Mouse (Mus musculus): ENCODE results near the gene Efcab11. TPM values are rescaled to one million over a fixed set of nuclear protein-coding genes. Genes with fewer than 3 reads are reported as not detected.

Efcab11 gene
- polyA plus RNA-seq, 1 experiment = 0.20 TPM

- Histone ChIP-seq H3K27ac (ENCODE audit: insufficient read depth, low read depth, low read length) (no peak overlapping the region), H3K4me1 (ENCODE audit: control insufficient read depth, insufficient read depth, insufficient read length, low read length) (no peaks in the 10 kb centered on the region), H3K4me3 (ENCODE audit: low read depth, low read length) (no peak overlapping the region), H3K36me3 (ENCODE audit: control insufficient read depth, insufficient read depth, low read length) (no peaks in the 10 kb centered on the region), H3K27me3 (ENCODE audit: control insufficient read depth, insufficient read depth, low read length) (no peaks in the 10 kb centered on the region)
- TF ChIP-seq POLR2A (IDR thresholded peaks at IDR 0.05; ENCODE audit: low read depth, low read length) (no peak), CTCF (IDR thresholded peaks at IDR 0.05; ENCODE audit: extremely low read depth, insufficient read length, insufficient replicate concordance, low read depth, low read length) (no peak)
- 94% methylated on average over 3 of the region's 3 CpGs for WGBS
Observed at GRCm38 (mm10) chr12:99780396-99780795, 103.8 kb downstream of the Efcab11 start.

DNA sequence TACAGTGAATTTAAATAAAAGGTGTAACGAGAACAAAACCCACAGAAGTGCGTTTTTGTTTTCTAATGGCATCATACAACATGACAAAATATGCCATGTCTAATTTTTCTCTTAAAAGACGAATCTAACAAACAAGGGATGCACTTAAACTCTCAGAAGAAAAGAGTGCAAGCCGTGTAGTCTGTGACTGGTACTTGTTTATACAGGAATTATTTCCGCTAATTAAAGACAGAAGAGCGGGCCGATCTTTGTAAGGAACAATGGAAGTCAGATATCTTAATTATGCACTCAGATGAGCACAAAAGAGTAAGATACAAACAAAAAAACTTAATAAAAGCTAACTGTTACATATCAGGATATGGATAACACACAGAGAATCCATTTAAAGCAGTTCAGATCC, 104.3 kb downstream of the Efcab11 start:
- Histone ChIP-seq H3K4me3 (ENCODE audit: low read depth, low read length) (no peak overlapping the region), H3K36me3 (ENCODE audit: control insufficient read depth, insufficient read depth, low read length) (no peaks in the 10 kb centered on the region), H3K4me1 (ENCODE audit: control insufficient read depth, insufficient read depth, insufficient read length, low read length) (no peaks in the 10 kb centered on the region), H3K27ac (ENCODE audit: insufficient read depth, low read depth, low read length) (no peak overlapping the region), H3K27me3 (ENCODE audit: control insufficient read depth, insufficient read depth, low read length) (no peaks in the 10 kb centered on the region)
- WGBS = 91% methylated on average over 7 of the region's 7 CpGs
- TF ChIP-seq CTCF (IDR thresholded peaks at IDR 0.05; ENCODE audit: extremely low read depth, insufficient read length, insufficient replicate concordance, low read depth, low read length) (no peak), POLR2A (IDR thresholded peaks at IDR 0.05; ENCODE audit: low read depth, low read length) (no peak)

DNA sequence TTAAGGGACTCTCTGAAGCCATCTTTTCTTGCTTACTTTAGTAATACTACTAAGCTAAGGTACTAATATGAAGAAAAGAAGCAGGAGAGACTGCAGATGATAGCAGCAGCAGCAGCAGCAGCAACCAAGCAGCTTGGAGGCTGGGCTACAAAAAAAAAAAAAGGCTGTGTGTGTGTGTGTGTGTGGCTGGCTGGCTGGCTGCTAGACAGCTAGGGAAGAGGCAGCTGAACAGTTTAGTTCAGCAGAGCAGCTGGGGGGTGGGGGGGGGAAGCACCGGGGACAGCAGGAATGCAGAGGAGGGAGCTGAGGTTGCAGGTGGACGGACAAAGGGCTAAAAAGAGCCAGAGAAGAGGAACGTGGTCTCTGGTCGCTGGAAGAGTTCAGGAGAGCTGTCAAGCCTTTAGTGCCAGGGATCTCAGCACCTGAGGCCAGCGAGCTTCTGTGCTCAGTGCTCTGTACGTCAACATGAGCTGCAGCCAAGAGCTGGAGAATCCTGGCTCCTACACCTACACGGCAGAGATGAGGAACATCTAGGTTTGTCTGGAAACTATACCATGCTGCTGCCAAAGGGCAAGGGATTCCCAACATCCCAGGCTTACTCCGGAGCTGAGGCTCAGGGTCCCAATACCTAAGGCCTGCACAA, 107.6 kb downstream of the Efcab11 start:
- Histone ChIP-seq H3K27ac (ENCODE audit: insufficient read depth, low read depth, low read length) (no peak overlapping the region), H3K27me3 (ENCODE audit: control insufficient read depth, insufficient read depth, low read length) (no peaks in the 10 kb centered on the region), H3K4me3 (ENCODE audit: low read depth, low read length) (no peak overlapping the region), H3K36me3 (ENCODE audit: control insufficient read depth, insufficient read depth, low read length) (no peaks in the 10 kb centered on the region), H3K4me1 (ENCODE audit: control insufficient read depth, insufficient read depth, insufficient read length, low read length) (no peaks in the 10 kb centered on the region)
- TF ChIP-seq POLR2A (IDR thresholded peaks at IDR 0.05; ENCODE audit: low read depth, low read length) (no peak), CTCF (IDR thresholded peaks at IDR 0.05; ENCODE audit: extremely low read depth, insufficient read length, insufficient replicate concordance, low read depth, low read length) (no peak)
- WGBS = 71% methylated on average over 8 of the region's 8 CpGs

DNA sequence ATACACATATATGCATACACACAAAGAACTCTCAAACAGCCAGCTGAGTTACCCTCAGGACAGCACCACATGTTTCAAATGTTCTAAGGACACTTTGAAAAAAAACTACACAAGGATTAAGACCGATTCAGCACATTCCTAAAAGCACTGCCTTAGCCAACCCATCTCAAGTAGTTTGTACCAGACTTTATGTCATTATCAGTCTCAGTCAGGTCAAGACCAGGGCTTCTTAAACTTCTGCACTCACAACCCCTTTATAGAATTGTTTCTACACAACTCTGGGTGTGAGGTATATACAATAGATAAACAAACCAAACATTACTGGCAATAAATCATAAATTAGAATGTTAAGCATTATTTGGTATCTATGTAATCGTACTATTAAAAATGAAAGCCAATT, 109.4 kb downstream of the Efcab11 start:
- Histone ChIP-seq H3K4me3 (ENCODE audit: low read depth, low read length) (no peak overlapping the region), H3K27me3 (ENCODE audit: control insufficient read depth, insufficient read depth, low read length) (no peaks in the 10 kb centered on the region), H3K27ac (ENCODE audit: insufficient read depth, low read depth, low read length) (no peak overlapping the region), H3K4me1 (ENCODE audit: control insufficient read depth, insufficient read depth, insufficient read length, low read length) (no peaks in the 10 kb centered on the region), H3K36me3 (ENCODE audit: control insufficient read depth, insufficient read depth, low read length) (no peaks in the 10 kb centered on the region)
- TF ChIP-seq POLR2A (IDR thresholded peaks at IDR 0.05; ENCODE audit: low read depth, low read length) = no peak
- WGBS = 67% methylated on average over 2 of the region's 2 CpGs

DNA sequence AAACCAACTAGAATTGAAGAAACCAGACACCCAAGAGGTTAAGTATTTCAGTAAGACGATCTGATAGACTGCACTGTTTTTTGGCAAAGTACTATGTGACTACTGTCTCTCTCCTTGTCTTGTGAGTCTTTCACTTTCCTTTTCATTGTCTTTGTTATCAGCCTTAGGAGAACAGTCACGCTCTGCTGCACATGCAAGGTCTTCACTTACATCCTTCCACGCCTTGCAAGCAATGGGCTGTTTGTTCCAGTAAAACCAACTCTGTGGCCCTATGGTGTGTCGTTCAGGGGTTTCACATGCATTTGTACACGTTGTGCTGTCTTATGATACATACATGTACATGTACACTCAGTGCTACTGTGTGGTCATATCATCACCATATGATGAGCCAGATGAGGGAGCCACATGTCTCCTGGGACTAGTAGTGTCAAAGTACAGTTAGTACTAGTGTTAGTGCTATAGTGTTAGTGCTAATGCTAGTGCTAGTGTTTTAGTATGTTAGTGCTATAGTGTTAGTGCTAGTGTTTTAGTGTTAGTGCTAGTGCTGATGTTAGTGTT, 110.5 kb downstream of the Efcab11 start:
- 69% methylated on average over 5 of the region's 5 CpGs for WGBS
- TF ChIP-seq CTCF (IDR thresholded peaks at IDR 0.05; ENCODE audit: extremely low read depth, insufficient read length, insufficient replicate concordance, low read depth, low read length) (no peak), POLR2A (IDR thresholded peaks at IDR 0.05; ENCODE audit: low read depth, low read length) (no peak)
- Histone ChIP-seq H3K4me1 (ENCODE audit: control insufficient read depth, insufficient read depth, insufficient read length, low read length) (no peaks in the 10 kb centered on the region), H3K27me3 (ENCODE audit: control insufficient read depth, insufficient read depth, low read length) (no peaks in the 10 kb centered on the region), H3K36me3 (ENCODE audit: control insufficient read depth, insufficient read depth, low read length) (no peaks in the 10 kb centered on the region), H3K27ac (ENCODE audit: insufficient read depth, low read depth, low read length) (no peak overlapping the region), H3K4me3 (ENCODE audit: low read depth, low read length) (no peak overlapping the region)

DNA sequence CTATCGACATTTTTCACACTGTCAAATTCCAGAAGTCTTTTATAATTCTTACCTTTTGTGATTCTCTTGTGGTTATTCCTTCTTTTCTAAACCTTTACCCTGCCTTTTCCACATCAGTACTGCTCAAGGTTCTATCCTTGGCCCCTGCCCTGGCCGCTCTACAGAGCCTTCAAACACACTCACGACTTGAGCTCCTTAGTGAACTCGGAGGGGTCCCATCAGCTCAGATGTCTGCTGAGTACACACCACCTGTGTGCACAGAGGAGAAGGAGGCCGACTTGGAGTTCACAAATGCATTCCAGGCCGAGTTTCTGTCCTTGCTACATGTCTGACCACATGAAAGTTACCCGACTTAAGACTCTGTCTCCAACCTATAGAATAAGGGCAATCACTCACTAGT, 113.2 kb downstream of the Efcab11 start:
- WGBS = 83% methylated on average over 7 of the region's 7 CpGs
- H3K36me3 ChIP-seq (ENCODE audit: control insufficient read depth, insufficient read depth, low read length) = no peaks in the 10 kb centered on the region

DNA sequence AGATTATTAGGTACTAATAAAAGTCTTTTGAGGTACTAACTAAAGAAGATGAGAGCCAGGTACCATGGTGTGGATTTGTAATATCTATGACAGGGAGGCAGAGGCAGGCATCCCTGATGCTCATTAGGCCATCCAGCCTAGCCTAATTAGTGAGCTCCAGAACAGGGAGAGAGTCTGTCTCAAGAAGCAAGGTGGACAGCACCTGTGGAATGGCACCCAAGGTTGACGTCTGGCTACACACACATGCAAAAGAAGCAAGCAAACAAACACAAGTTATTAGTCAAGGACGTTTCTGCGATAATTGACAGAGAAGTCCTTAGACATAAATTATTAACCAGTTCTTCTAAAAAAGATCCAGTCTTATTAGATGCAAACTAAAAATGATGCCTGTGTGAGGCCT, 114.6 kb downstream of the Efcab11 start:
- TF ChIP-seq POLR2A (IDR thresholded peaks at IDR 0.05; ENCODE audit: low read depth, low read length) = no peak
- no peak for TF ChIP-seq CTCF (IDR thresholded peaks at IDR 0.05; ENCODE audit: extremely low read depth, insufficient read length, insufficient replicate concordance, low read depth, low read length)
- no peaks in the 10 kb centered on the region for H3K36me3 ChIP-seq (ENCODE audit: control insufficient read depth, insufficient read depth, low read length)
- H3K4me1 ChIP-seq (ENCODE audit: control insufficient read depth, insufficient read depth, insufficient read length, low read length) = no peaks in the 10 kb centered on the region
- no peaks in the 10 kb centered on the region for H3K27me3 ChIP-seq (ENCODE audit: control insufficient read depth, insufficient read depth, low read length)
- H3K27ac ChIP-seq (ENCODE audit: insufficient read depth, low read depth, low read length) = no peak overlapping the region
- 79% methylated on average over 3 of the region's 3 CpGs for WGBS
- H3K4me3 ChIP-seq (ENCODE audit: low read depth, low read length) = no peak overlapping the region

More for the DNA sequence above, 113.2 kb downstream of the Efcab11 start:
- Histone ChIP-seq H3K27ac (ENCODE audit: insufficient read depth, low read depth, low read length) (no peak overlapping the region), H3K4me1 (ENCODE audit: control insufficient read depth, insufficient read depth, insufficient read length, low read length) (no peaks in the 10 kb centered on the region), H3K4me3 (ENCODE audit: low read depth, low read length) (no peak overlapping the region), H3K27me3 (ENCODE audit: control insufficient read depth, insufficient read depth, low read length) (no peaks in the 10 kb centered on the region)
- TF ChIP-seq POLR2A (IDR thresholded peaks at IDR 0.05; ENCODE audit: low read depth, low read length) (no peak), CTCF (IDR thresholded peaks at IDR 0.05; ENCODE audit: extremely low read depth, insufficient read length, insufficient replicate concordance, low read depth, low read length) (no peak)

All from small intestine, adult 2 months (tissue).